Mouse (Mus musculus): ENCODE data around the gene Rnase2a. TPM values are rescaled to one million over a fixed set of nuclear protein-coding genes. Genes with fewer than 3 reads are reported as not detected.

Rnase2a gene
- polyA plus RNA-seq (2012; rRNA removed): not detected in 2 replicates

GRCm38 (mm10) chr14:51256041-51256440 lies at the start of gene Rnase2a:
TSS of gene Rnase2a (minus strand) at chr14:51256112.

Other genes starting within 250 kb of the Rnase2a start
- 0.06 TPM in 1 of 2 replicates, not detected in the other for gene Rnase10, start 248.4 kb downstream of the Rnase2a start, polyA plus RNA-seq (2012; rRNA removed)
- not detected in 2 replicates for gene Rnase9, start 214.2 kb downstream of the Rnase2a start, polyA plus RNA-seq (2012; rRNA removed)
- gene Rnase11, start 205.9 kb downstream of the Rnase2a start, polyA plus RNA-seq (2012; rRNA removed): not detected in 2 replicates
- gene Rnase12, start 198.5 kb downstream of the Rnase2a start, polyA plus RNA-seq (2012; rRNA removed): not detected in 2 replicates
- 0.03 and 0.06 TPM in 2 replicates for gene Olfr750, start 181.7 kb downstream of the Rnase2a start, polyA plus RNA-seq (2012; rRNA removed)
- 20.0 and 20.9 TPM in 2 replicates for gene Rnase4, start 165.0 kb downstream of the Rnase2a start, polyA plus RNA-seq (2012; rRNA removed)
- 5.3 and 5.4 TPM in 2 replicates for gene Ang, start 165.0 kb downstream of the Rnase2a start, polyA plus RNA-seq (2012; rRNA removed)
- gene Eddm3b, start 141.7 kb downstream of the Rnase2a start, polyA plus RNA-seq (2012; rRNA removed): not detected in 2 replicates
- 1.1 and 1.2 TPM in 2 replicates for gene Rnase6, start 132.2 kb downstream of the Rnase2a start, polyA plus RNA-seq (2012; rRNA removed)
- 0.31 and 0.36 TPM in 2 replicates for gene Rnase1, start 109.3 kb downstream of the Rnase2a start, polyA plus RNA-seq (2012; rRNA removed)
- gene Rnase2b, start 93.9 kb downstream of the Rnase2a start, polyA plus RNA-seq (2012; rRNA removed): not detected in 2 replicates
- not detected in 2 replicates for gene Ang2, start 57.0 kb downstream of the Rnase2a start, polyA plus RNA-seq (2012; rRNA removed)
- gene Ear14, start 52.7 kb downstream of the Rnase2a start, polyA plus RNA-seq (2012; rRNA removed): not detected in 2 replicates
- not detected in 2 replicates for gene Gm7247, start 105.6 kb upstream of the Rnase2a start, polyA plus RNA-seq (2012; rRNA removed)
- not detected in 2 replicates for gene Vmn2r88, start 154.7 kb upstream of the Rnase2a start, polyA plus RNA-seq (2012; rRNA removed)
- not detected in 2 replicates for gene Vmn2r89, start 195.7 kb upstream of the Rnase2a start, polyA plus RNA-seq (2012; rRNA removed)